Mouse (Mus musculus) urinary bladder, postnatal 36 days (tissue): ENCODE results near the gene Fbxl8.
A peak's percentile ranks its signal among the peaks of the same experiment; 100 is the strongest.
"Not testable (repeated sequence)": the region's sequence is repeated elsewhere in the genome, so short reads cannot be mapped to it uniquely, and the experiment has no call there.

Source experiments
- DNase-seq, 2 experiments: peaks; one replicate each; pipeline ENCODE4 v3.0.0; 2022; ENCODE audit warnings: low spot score in 2 of 2, mixed read lengths in 1 of 2

Fbxl8 gene

GRCm38 (mm10) chr8:105264024-105264982 is at the start of gene Fbxl8, which contains the start of gene Tradd:
TSS of gene Fbxl8 (plus strand) at chr8:105264648.
TSS of gene Tradd (minus strand) at chr8:105264609.
- DNase-seq, result peak; percentile 80 to 82

- no peak for DNase-seq
Measured at GRCm38 (mm10) chr8:105217926-105218522, 46.4 kb upstream of the Fbxl8 start.

- DNase-seq, result no peak
Measured at GRCm38 (mm10) chr8:105223850-105224249, 40.6 kb upstream of the Fbxl8 start.

GRCm38 (mm10) chr8:105224413-105225271 is 39.8 kb upstream of the Fbxl8 start, which contains the start of gene D230025D16Rik:
TSS of gene D230025D16Rik (plus strand) at chr8:105225145.
- peak; percentile 96 for DNase-seq

GRCm38 (mm10) chr8:105225272-105225593 is 39.2 kb upstream of the Fbxl8 start:
- no peak for DNase-seq

- DNase-seq, result no peak
Measured at GRCm38 (mm10) chr8:105225917-105226316, 38.5 kb upstream of the Fbxl8 start.

GRCm38 (mm10) chr8:105231503-105232320 is 32.7 kb upstream of the Fbxl8 start:
- no peak for DNase-seq

GRCm38 (mm10) chr8:105232321-105232693 is 32.1 kb upstream of the Fbxl8 start:
- DNase-seq, result not testable (repeated sequence)

GRCm38 (mm10) chr8:105233126-105233935 is 31.1 kb upstream of the Fbxl8 start:
- DNase-seq, result no peak

GRCm38 (mm10) chr8:105235206-105235605 is 29.2 kb upstream of the Fbxl8 start:
- DNase-seq, result no peak

GRCm38 (mm10) chr8:105237442-105238142 is 26.9 kb upstream of the Fbxl8 start:
- DNase-seq, result no peak

- no peak for DNase-seq
Measured at GRCm38 (mm10) chr8:105241016-105241415, 23.4 kb upstream of the Fbxl8 start.

GRCm38 (mm10) chr8:105251954-105252353 is 12.5 kb upstream of the Fbxl8 start:
- no peak for DNase-seq

GRCm38 (mm10) chr8:105252680-105253537 is 11.5 kb upstream of the Fbxl8 start:
- DNase-seq, result no peak

GRCm38 (mm10) chr8:105253766-105254151 is 10.7 kb upstream of the Fbxl8 start:
- DNase-seq, result no peak

GRCm38 (mm10) chr8:105254152-105254965 is 10.1 kb upstream of the Fbxl8 start:
- peak; percentile 81 to 89 for DNase-seq

- DNase-seq, result peak; percentile 50 to 82
Measured at GRCm38 (mm10) chr8:105254966-105255350, 9.5 kb upstream of the Fbxl8 start, which contains the start of gene B3gnt9. TSS of gene B3gnt9 (minus strand) at chr8:105255153.
